Mouse (Mus musculus) liver, adult 2 months (tissue): ENCODE data around the gene Thbs1. TPM values are rescaled to one million over a fixed set of nuclear protein-coding genes. Genes with fewer than 3 reads are reported as not detected.
"Not testable (repeated sequence)": the region's sequence is repeated elsewhere in the genome, so short reads cannot be mapped to it uniquely, and the experiment has no call there.

Source experiments
- DNase-seq: peaks from one replicate; pipeline ENCODE4 v3.0.0-alpha.2; 2011; ENCODE audit warnings: low read depth, low spot score; ENCODE audit errors: extremely low read depth
- H3K27ac ChIP-seq: fragments of 200-500 bp; replicated peaks from 2 replicates; pipeline ENCODE4 v1.5.1; 2012; ENCODE audit warnings: low read depth, mild to moderate bottlenecking, control low read depth, inconsistent platforms, low read length; ENCODE audit not compliant: insufficient read depth
- H3K27me3 ChIP-seq: fragments of 200-500 bp; 2 replicates; pipeline ENCODE4 v1.6.1; 2012; ENCODE audit warnings: mild to moderate bottlenecking, moderate library complexity, low read length, inconsistent platforms; ENCODE audit not compliant: control insufficient read depth, insufficient read depth
- H3K36me3 ChIP-seq: fragments of 200-500 bp; 2 replicates; pipeline ENCODE4 v1.6.1; 2012; ENCODE audit warnings: low read length, inconsistent platforms; ENCODE audit not compliant: control insufficient read depth, insufficient read depth
- H3K4me1 ChIP-seq: fragments of 200-500 bp; 2 replicates; pipeline ENCODE4 v1.6.1; 2011; ENCODE audit warnings: low read length; ENCODE audit not compliant: control insufficient read depth, insufficient read depth
- H3K4me3 ChIP-seq: fragments of 200-500 bp; 2 replicates; pipeline ENCODE4 v1.5.1; 2011; ENCODE audit warnings: low read depth, mild to moderate bottlenecking, control low read depth, low read length, moderate library complexity; ENCODE audit not compliant: insufficient read depth
- H3K79me2 ChIP-seq: fragments of 200-500 bp; 2 replicates; pipeline ENCODE4 v1.6.1; 2012; ENCODE audit warnings: inconsistent platforms, mild to moderate bottlenecking, low read length, moderate library complexity; ENCODE audit not compliant: control insufficient read depth, insufficient read depth
- H3K9ac ChIP-seq: fragments of 200-500 bp; 2 replicates; pipeline ENCODE4 v1.6.1; 2012; ENCODE audit warnings: low read depth, mild to moderate bottlenecking, control low read depth, inconsistent platforms, low read length
- CTCF ChIP-seq: fragments of 200-500 bp; IDR thresholded peaks from 2 replicates; pipeline ENCODE4 v1.5.1; 2011; ENCODE audit warnings: low read depth, low read length, control low read depth
- POLR2A ChIP-seq: fragments of 200-500 bp; IDR thresholded peaks from 2 replicates; pipeline ENCODE4 v1.6.1; 2011; ENCODE audit warnings: low read length, control low read depth; ENCODE audit not compliant: insufficient read depth; ENCODE audit errors: extremely low read depth
- WGBS: fragments of 180-500 bp; shearing (Covaris S2); methylation state at CpG from one replicate; pipeline ENCODE4 v1.1.7; 2018; 5-methylcytosine and 5-hydroxymethylcytosine counted together
- polyA plus RNA-seq: library from polyadenylated mRNA; depleted of rRNA; stranded (reverse); fragments of >200 nt; gene quantifications from 2 replicates; pipeline ENCODE4 v1.2.3, GENCODE M21; 2012
- total RNA-seq: library from RNA; depleted of rRNA; stranded (reverse); fragments of >200 nt; gene quantifications from 2 replicates; pipeline ENCODE4 v1.2.3, GENCODE M21; 2014

Gene Thbs1
- total and polyA plus RNA-seq, 2 experiments = 0.37 to 0.55 TPM

- Histone ChIP-seq H3K9ac (no peak overlapping the region), H3K4me1 (no peaks in the 10 kb centered on the region), H3K36me3 (no peaks in the 10 kb centered on the region), H3K79me2 (no peaks in the 10 kb centered on the region), H3K4me3 (no peak overlapping the region), H3K27ac (no peak overlapping the region), H3K27me3 (no peaks in the 10 kb centered on the region)
- DNase-seq = no peak
- TF ChIP-seq POLR2A (no peak), CTCF (no peak)
- 85% methylated on average over 10 of the region's 10 CpGs for WGBS
These were observed 30.0 kb downstream of the Thbs1 start for GRCm38 (mm10) chr2:118141651-118142050.

GRCm38 (mm10) chr2:118147749-118148148 is 36.1 kb downstream of the Thbs1 start:
- H3K27me3 ChIP-seq, DNase-seq, H3K27ac ChIP-seq, H3K4me1 ChIP-seq, H3K36me3 ChIP-seq, H3K9ac ChIP-seq, H3K4me3 ChIP-seq, H3K79me2 ChIP-seq: not testable (repeated sequence)
- WGBS = 53% methylated on average over 3 of the region's 3 CpGs

- no peaks in the 10 kb centered on the region for H3K27me3 ChIP-seq
- no peak overlapping the region for H3K9ac ChIP-seq
- WGBS = 67% methylated on average over 4 of the region's 4 CpGs
- TF ChIP-seq CTCF (no peak), POLR2A (no peak)
- H3K79me2 ChIP-seq = no peaks in the 10 kb centered on the region
- peaks cover 5% of the 10 kb centered on the region for H3K4me1 ChIP-seq
- H3K4me3 ChIP-seq = no peak overlapping the region
- no peak overlapping the region for H3K27ac ChIP-seq
- no peak for DNase-seq
- H3K36me3 ChIP-seq = no peaks in the 10 kb centered on the region
These were observed 36.9 kb downstream of the Thbs1 start for GRCm38 (mm10) chr2:118148321-118149142.

GRCm38 (mm10) chr2:118149855-118150563 is 38.3 kb downstream of the Thbs1 start:
- H3K27ac ChIP-seq = no peak overlapping the region
- WGBS = 57% methylated on average over 12 of the region's 12 CpGs
- H3K4me1 ChIP-seq = peaks cover 5% of the 10 kb centered on the region
- TF ChIP-seq CTCF (no peak), POLR2A (no peak)
- H3K79me2 ChIP-seq = no peaks in the 10 kb centered on the region
- peak; percentile 83 for DNase-seq
- no peak overlapping the region for H3K9ac ChIP-seq
- no peaks in the 10 kb centered on the region for H3K36me3 ChIP-seq
- no peaks in the 10 kb centered on the region for H3K27me3 ChIP-seq
- no peak overlapping the region for H3K4me3 ChIP-seq

- H3K4me3 ChIP-seq = no peak overlapping the region
- no peaks in the 10 kb centered on the region for H3K27me3 ChIP-seq
- H3K79me2 ChIP-seq = no peaks in the 10 kb centered on the region
- WGBS = 87% methylated on average over 3 of the region's 3 CpGs
- H3K4me1 ChIP-seq = no peaks in the 10 kb centered on the region
- H3K27ac ChIP-seq = no peak overlapping the region
- no peaks in the 10 kb centered on the region for H3K36me3 ChIP-seq
- TF ChIP-seq CTCF (no peak), POLR2A (no peak)
- peak; percentile 26 for DNase-seq
- no peak overlapping the region for H3K9ac ChIP-seq
These were observed 46.4 kb downstream of the Thbs1 start for GRCm38 (mm10) chr2:118158095-118158494.

- H3K36me3 ChIP-seq = no peaks in the 10 kb centered on the region
- TF ChIP-seq CTCF (no peak), POLR2A (no peak)
- H3K27ac ChIP-seq = no peak overlapping the region
- no peak overlapping the region for H3K4me3 ChIP-seq
- 77% methylated on average over 6 of the region's 6 CpGs for WGBS
- no peak overlapping the region for H3K9ac ChIP-seq
- H3K4me1 ChIP-seq = no peaks in the 10 kb centered on the region
- no peaks in the 10 kb centered on the region for H3K27me3 ChIP-seq
- no peak for DNase-seq
- H3K79me2 ChIP-seq = no peaks in the 10 kb centered on the region
These were observed 47.5 kb downstream of the Thbs1 start for GRCm38 (mm10) chr2:118159126-118159525.
